Mouse (Mus musculus) gonadal fat pad, adult 2 months (tissue): ENCODE results near the gene Ska3. TPM values are rescaled to one million over a fixed set of nuclear protein-coding genes. Genes with fewer than 3 reads are reported as not detected.
A peak's percentile ranks its signal among the peaks of the same experiment; 100 is the strongest.
"Not testable (repeated sequence)": the region's sequence is repeated elsewhere in the genome, so short reads cannot be mapped to it uniquely, and the experiment has no call there.

Experiments used
- DNase-seq: peaks from one replicate; pipeline ENCODE4 v3.0.0-alpha.2; 2012; ENCODE audit warnings: low read depth
- polyA plus RNA-seq: library from polyadenylated mRNA; depleted of rRNA; stranded (reverse); fragments of >200 nt; gene quantifications from 2 replicates; pipeline ENCODE4 v1.2.3, GENCODE M21; 2012; rRNA removed

The Ska3 gene
- polyA plus RNA-seq, result 0.69 and 0.80 TPM in 2 replicates

GRCm38 (mm10) chr14:57825788-57826751, at the start of gene Ska3, which contains the start of gene Mrpl57:
Ska3 (minus strand) TSS chr14:57826185.
Mrpl57 (plus strand) TSS chr14:57826234.
- DNase-seq, result no peak

GRCm38 (mm10) chr14:57866676-57867276, 40.8 kb upstream of the Ska3 start:
- no peak for DNase-seq

- no peak for DNase-seq
Measured at GRCm38 (mm10) chr14:57865256-57865655, 39.3 kb upstream of the Ska3 start.

GRCm38 (mm10) chr14:57863129-57863528, 37.1 kb upstream of the Ska3 start:
- DNase-seq, result no peak

GRCm38 (mm10) chr14:57861987-57862412, 36.0 kb upstream of the Ska3 start:
- no peak for DNase-seq

- DNase-seq, result no peak
Measured at GRCm38 (mm10) chr14:57859520-57859919, 33.5 kb upstream of the Ska3 start.

- DNase-seq, result no peak
Measured at GRCm38 (mm10) chr14:57858601-57859000, 32.6 kb upstream of the Ska3 start.

- DNase-seq, result not testable (repeated sequence)
Measured at GRCm38 (mm10) chr14:57856037-57856436, 30.1 kb upstream of the Ska3 start.

- no peak for DNase-seq
Measured at GRCm38 (mm10) chr14:57852961-57853360, 27.0 kb upstream of the Ska3 start.

- no peak for DNase-seq
Measured at GRCm38 (mm10) chr14:57850330-57850729, 24.3 kb upstream of the Ska3 start.

- DNase-seq, result no peak
Measured at GRCm38 (mm10) chr14:57848646-57849045, 22.7 kb upstream of the Ska3 start.

GRCm38 (mm10) chr14:57848061-57848460, 22.1 kb upstream of the Ska3 start:
- DNase-seq, result not testable (repeated sequence)

GRCm38 (mm10) chr14:57844535-57844934, 18.6 kb upstream of the Ska3 start:
- no peak for DNase-seq

GRCm38 (mm10) chr14:57835157-57835556, 9.2 kb upstream of the Ska3 start:
- DNase-seq, result no peak

- no peak for DNase-seq
Measured at GRCm38 (mm10) chr14:57833526-57833925, 7.5 kb upstream of the Ska3 start.

GRCm38 (mm10) chr14:57827284-57827683, 1.3 kb upstream of the Ska3 start:
- no peak for DNase-seq

- no peak for DNase-seq
Measured at GRCm38 (mm10) chr14:57820839-57821238, 5.1 kb downstream of the Ska3 start.

- no peak for DNase-seq
Measured at GRCm38 (mm10) chr14:57811844-57812243, 14.1 kb downstream of the Ska3 start.

GRCm38 (mm10) chr14:57810886-57811285, 15.1 kb downstream of the Ska3 start:
- DNase-seq, result no peak

- no peak for DNase-seq
Measured at GRCm38 (mm10) chr14:57808558-57808957, 17.4 kb downstream of the Ska3 start.

- DNase-seq, result no peak
Measured at GRCm38 (mm10) chr14:57803731-57804130, 22.3 kb downstream of the Ska3 start.

GRCm38 (mm10) chr14:57797991-57798931, 27.7 kb downstream of the Ska3 start, which contains the start of gene Sap18:
Sap18 (plus strand) TSS chr14:57798180.
- DNase-seq, result peak; percentile 67
